Mouse (Mus musculus) ovary, postnatal 10 days (tissue): Measurements from ENCODE around the gene Cbr4.
A peak's percentile ranks its signal among the peaks of the same experiment; 100 is the strongest.

Experiments
- DNase-seq: peaks from one replicate; pipeline ENCODE4 v3.0.0; 2022; ENCODE audit warnings: low spot score

Cbr4 gene

GRCm38 (mm10) chr8:61488631-61489030, 1.1 kb downstream of the Cbr4 start:
- DNase-seq = no peak

- DNase-seq = no peak
Observed at GRCm38 (mm10) chr8:61497110-61497509, 9.6 kb downstream of the Cbr4 start.

GRCm38 (mm10) chr8:61499035-61499434, 11.5 kb downstream of the Cbr4 start:
- DNase-seq = no peak

- no peak for DNase-seq
Observed at GRCm38 (mm10) chr8:61500914-61501313, 13.4 kb downstream of the Cbr4 start.

GRCm38 (mm10) chr8:61502277-61502676, 14.7 kb downstream of the Cbr4 start:
- DNase-seq = no peak

GRCm38 (mm10) chr8:61515110-61515930, 27.8 kb downstream of the Cbr4 start:
- DNase-seq = no peak

- DNase-seq = peak; percentile 51
Observed at GRCm38 (mm10) chr8:61515931-61516744, 28.6 kb downstream of the Cbr4 start.

GRCm38 (mm10) chr8:61516745-61517501, 29.4 kb downstream of the Cbr4 start:
- no peak for DNase-seq

GRCm38 (mm10) chr8:61517502-61518185, 30.1 kb downstream of the Cbr4 start:
- no peak for DNase-seq

GRCm38 (mm10) chr8:61522132-61522531, 34.6 kb downstream of the Cbr4 start:
- no peak for DNase-seq

GRCm38 (mm10) chr8:61527037-61527436, 39.5 kb downstream of the Cbr4 start:
- DNase-seq = no peak

- DNase-seq = no peak
Observed at GRCm38 (mm10) chr8:61528197-61528596, 40.7 kb downstream of the Cbr4 start.

- DNase-seq = no peak
Observed at GRCm38 (mm10) chr8:61528642-61529041, 41.1 kb downstream of the Cbr4 start.

GRCm38 (mm10) chr8:61531944-61532795, 44.6 kb downstream of the Cbr4 start:
- DNase-seq = no peak

- no peak for DNase-seq
Observed at GRCm38 (mm10) chr8:61532831-61533230, 45.3 kb downstream of the Cbr4 start.

- DNase-seq = no peak
Observed at GRCm38 (mm10) chr8:61533356-61533926, 45.9 kb downstream of the Cbr4 start.

- DNase-seq = no peak
Observed at GRCm38 (mm10) chr8:61535472-61535871, 47.9 kb downstream of the Cbr4 start.

GRCm38 (mm10) chr8:61537471-61537870, 49.9 kb downstream of the Cbr4 start:
- DNase-seq = no peak

GRCm38 (mm10) chr8:61539828-61540500, 52.4 kb downstream of the Cbr4 start:
- DNase-seq = peak; percentile 87

GRCm38 (mm10) chr8:61549585-61549984, 62.1 kb downstream of the Cbr4 start:
- DNase-seq = no peak
